Mouse (Mus musculus): ENCODE data around the gene Fosb.

Gene Fosb

GRCm38 (mm10) chr7:19279052-19279451 is 30.8 kb downstream of the Fosb start:
- DNase-seq = no peak

- no peak for DNase-seq
Measured at GRCm38 (mm10) chr7:19276253-19276652, 33.6 kb downstream of the Fosb start.

GRCm38 (mm10) chr7:19272173-19272764 is 37.6 kb downstream of the Fosb start:
- DNase-seq = peak; percentile 91

- DNase-seq = peak; percentile 87
Measured at GRCm38 (mm10) chr7:19271238-19272172, 38.3 kb downstream of the Fosb start, which contains the start of gene Vasp. Gene Vasp (minus strand): TSS chr7:19271817.

GRCm38 (mm10) chr7:19270509-19271237 is 39.2 kb downstream of the Fosb start:
- peak; percentile 49 for DNase-seq

- peak; percentile 76 for DNase-seq
Measured at GRCm38 (mm10) chr7:19269721-19270441, 40.0 kb downstream of the Fosb start.

- DNase-seq = no peak
Measured at GRCm38 (mm10) chr7:19268993-19269681, 40.7 kb downstream of the Fosb start.

GRCm38 (mm10) chr7:19267051-19267450 is 42.8 kb downstream of the Fosb start:
- DNase-seq = no peak

GRCm38 (mm10) chr7:19265928-19266822 is 43.7 kb downstream of the Fosb start:
- peak; percentile 51 for DNase-seq

GRCm38 (mm10) chr7:19265147-19265546 is 44.7 kb downstream of the Fosb start:
- DNase-seq = peak; percentile 84

GRCm38 (mm10) chr7:19258336-19258735 is 51.5 kb downstream of the Fosb start:
- no peak for DNase-seq

GRCm38 (mm10) chr7:19257390-19258022 is 52.3 kb downstream of the Fosb start:
- peak; percentile 92 for DNase-seq

- DNase-seq = no peak
Measured at GRCm38 (mm10) chr7:19256567-19256966, 53.3 kb downstream of the Fosb start.

GRCm38 (mm10) chr7:19255395-19255794 is 54.5 kb downstream of the Fosb start:
- no peak for DNase-seq

- no peak for DNase-seq
Measured at GRCm38 (mm10) chr7:19253437-19253836, 56.4 kb downstream of the Fosb start.
